Mouse (Mus musculus) myocyte (in vitro differentiated cells): ENCODE results near the gene Acsbg2. TPM values are rescaled to one million over a fixed set of nuclear protein-coding genes. Genes with fewer than 3 reads are reported as not detected.

Source experiments
- H3K27me3 ChIP-seq: one replicate; pipeline ENCODE4 v1.6.1; 2011; ENCODE audit not compliant: control insufficient read depth, insufficient read depth, insufficient read length
- H3K36me3 ChIP-seq: one replicate; pipeline ENCODE4 v1.6.1; 2011; ENCODE audit not compliant: control insufficient read depth, insufficient read depth
- H3K4me2 ChIP-seq: one replicate; pipeline ENCODE4 v1.6.1; 2011; ENCODE audit warnings: low read depth, control low read depth
- H3K4me3 ChIP-seq: one replicate; pipeline ENCODE4 v1.5.1; 2011; ENCODE audit warnings: mild to moderate bottlenecking, control low read depth, moderate library complexity
- H3K79me2 ChIP-seq: one replicate; pipeline ENCODE4 v1.6.1; 2011; ENCODE audit not compliant: control insufficient read depth, insufficient read depth
- H3ac ChIP-seq: one replicate; pipeline ENCODE4 v1.6.1; 2011; ENCODE audit not compliant: control insufficient read depth, insufficient read length
- CEBPB ChIP-seq: IDR thresholded peaks from 2 replicates; pipeline ENCODE4 v1.6.1; 2011; ENCODE audit warnings: mild to moderate bottlenecking, moderate library complexity; ENCODE audit not compliant: poor library complexity, insufficient read depth, severe bottlenecking
- E2F4 ChIP-seq: IDR thresholded peaks from one replicate; pipeline ENCODE4 v1.6.1; 2011; ENCODE audit warnings: mild to moderate bottlenecking, control low read depth, moderate library complexity; ENCODE audit not compliant: insufficient read depth
- MAX ChIP-seq: IDR thresholded peaks from one replicate; pipeline ENCODE4 v1.6.1; 2011; ENCODE audit warnings: low read depth, mild to moderate bottlenecking, control low read depth
- MYOD1 ChIP-seq, 3 experiments: IDR thresholded peaks; one replicate each; pipeline ENCODE4 v1.6.1; 2011; ENCODE audit warnings: control low read depth in 2 of 3, low read depth in 2 of 3, mild to moderate bottlenecking in 2 of 3, moderate library complexity in 1 of 3; ENCODE audit not compliant: insufficient read length in 2 of 3, control insufficient read depth in 1 of 3
- MYOG ChIP-seq, 3 experiments: IDR thresholded peaks; one replicate each; pipeline ENCODE4 v1.6.1; 2011; ENCODE audit warnings: control low read depth in 2 of 3, low read depth in 2 of 3, mild to moderate bottlenecking in 2 of 3; ENCODE audit not compliant: insufficient read length in 2 of 3, control insufficient read depth in 1 of 3, insufficient read depth in 1 of 3
- POLR2A ChIP-seq: IDR thresholded peaks from one replicate; pipeline ENCODE4 v1.6.1; 2011; ENCODE audit warnings: low read depth, mild to moderate bottlenecking, control low read depth, moderate library complexity; ENCODE audit not compliant: insufficient read length
- POLR2AphosphoS2 ChIP-seq: IDR thresholded peaks from one replicate; pipeline ENCODE4 v1.6.1; 2011; ENCODE audit warnings: low read depth, control low read depth; ENCODE audit not compliant: insufficient read length
- REST ChIP-seq: IDR thresholded peaks from one replicate; pipeline ENCODE4 v1.6.1; 2011; ENCODE audit warnings: mild to moderate bottlenecking, control low read depth, moderate library complexity; ENCODE audit not compliant: insufficient read depth, insufficient read length
- SRF ChIP-seq: IDR thresholded peaks from one replicate; pipeline ENCODE4 v1.6.1; 2011; ENCODE audit warnings: low read depth; ENCODE audit not compliant: control insufficient read depth, insufficient read length
- TCF12 ChIP-seq: IDR thresholded peaks from one replicate; pipeline ENCODE4 v1.6.1; 2011; ENCODE audit warnings: mild to moderate bottlenecking, control low read depth; ENCODE audit not compliant: poor library complexity, insufficient read depth, severe bottlenecking
- TCF3 ChIP-seq: IDR thresholded peaks from one replicate; pipeline ENCODE4 v1.6.1; 2011; ENCODE audit warnings: low read depth, control low read depth; ENCODE audit not compliant: insufficient read length
- USF1 ChIP-seq: IDR thresholded peaks from one replicate; pipeline ENCODE4 v1.6.1; 2011; ENCODE audit warnings: low read depth, mild to moderate bottlenecking, control low read depth, moderate library complexity
- polyA plus RNA-seq: library from polyadenylated mRNA; unstranded; fragments of >200 nt; fragmentation: generic; extraction: Trizol; gene quantifications from one replicate; pipeline ENCODE4 v1.2.1, GENCODE M21; 2012; ENCODE audit warnings: missing spikeins

Gene Acsbg2
- polyA plus RNA-seq, 1 experiment, result not detected

DNA sequence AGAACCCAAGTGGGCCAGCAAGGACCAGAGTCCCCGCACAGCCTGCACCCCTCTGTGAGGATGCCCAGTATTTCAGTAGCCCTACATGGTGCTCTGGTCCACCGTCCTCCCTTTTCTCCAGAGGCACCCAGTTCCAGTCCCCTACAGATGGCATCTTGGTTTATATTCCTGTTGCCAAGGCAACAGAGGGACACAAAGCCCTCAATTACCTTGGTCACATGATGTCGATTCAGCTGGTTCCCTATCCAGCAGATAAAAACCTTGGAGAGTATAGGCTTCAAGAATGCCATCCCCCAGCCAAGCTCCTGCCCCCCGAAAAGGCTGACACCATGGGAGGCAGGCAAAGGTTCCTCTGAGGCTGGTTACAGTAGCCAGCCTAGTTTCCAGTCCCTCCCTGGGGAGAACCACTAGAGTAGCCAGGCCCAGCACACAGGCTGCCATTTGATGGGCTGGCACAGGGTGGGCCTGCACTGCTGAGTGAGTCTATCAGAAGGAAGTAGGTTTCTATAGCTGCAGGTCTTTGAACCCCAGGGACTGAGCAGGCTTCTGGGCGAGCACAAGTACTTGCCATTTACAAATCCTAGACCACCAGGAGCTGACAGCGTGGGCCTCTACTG is 22.4 kb upstream of the Acsbg2 start:
- Histone ChIP-seq H3K27me3 (no peaks in the 10 kb centered on the region), H3K4me2 (no peak overlapping the region), H3K79me2 (no peaks in the 10 kb centered on the region), H3K36me3 (peaks cover 3% of the 10 kb centered on the region), H3ac (no peak overlapping the region), H3K4me3 (no peak overlapping the region)
- TF ChIP-seq POLR2A, result no peak
- no peak for TF ChIP-seq USF1
- no peak for TF ChIP-seq POLR2AphosphoS2
- TF ChIP-seq MYOG (IDR thresholded peaks at IDR 0.05; ENCODE audit: control insufficient read depth in 1 of 3, insufficient read depth in 1 of 3, insufficient read length in 2 of 3, low read depth in 2 of 3), result no peak
- TF ChIP-seq MAX, result no peak
- no peak for TF ChIP-seq MYOD1 (IDR thresholded peaks at IDR 0.05; ENCODE audit: control insufficient read depth in 1 of 3, insufficient read length in 2 of 3, low read depth in 2 of 3)
- no peak for TF ChIP-seq E2F4
- no peak for TF ChIP-seq TCF3

DNA sequence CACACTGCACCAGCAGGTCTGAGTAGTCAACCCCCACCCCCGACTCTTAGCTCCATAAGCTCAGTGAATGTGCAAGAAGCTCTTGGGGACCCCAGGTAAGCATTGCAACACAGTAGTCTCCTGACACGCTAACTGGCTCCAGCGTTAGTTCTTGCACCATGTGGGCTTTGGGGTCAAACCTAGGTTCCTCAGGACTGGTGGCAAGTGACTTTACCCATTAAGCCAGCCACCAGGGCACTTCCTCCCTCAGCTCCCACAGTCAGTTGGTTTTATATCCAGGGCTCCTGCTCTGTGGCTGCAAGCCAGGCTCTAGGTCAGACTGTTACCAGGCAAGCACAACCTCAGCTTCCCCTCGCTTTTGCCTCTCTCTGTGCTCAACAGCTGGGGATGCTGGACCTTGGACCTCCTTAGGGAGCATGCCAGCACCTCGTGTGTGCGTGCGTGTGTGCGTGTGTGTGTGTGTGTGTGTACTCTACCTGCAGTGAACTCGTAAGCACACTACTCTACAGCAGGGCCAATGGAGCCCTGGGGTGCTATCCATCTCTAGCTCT is 21.2 kb upstream of the Acsbg2 start:
- Histone ChIP-seq H3K27me3 (no peaks in the 10 kb centered on the region), H3K4me2 (no peak overlapping the region), H3K36me3 (peaks cover 7% of the 10 kb centered on the region), H3K79me2 (no peaks in the 10 kb centered on the region), H3K4me3 (no peak overlapping the region), H3ac (no peak overlapping the region)
- TF ChIP-seq E2F4, result no peak
- TF ChIP-seq SRF, result no peak
- no peak for TF ChIP-seq TCF3
- no peak for TF ChIP-seq POLR2AphosphoS2
- TF ChIP-seq TCF12, result no peak
- no peak for TF ChIP-seq MYOG (IDR thresholded peaks at IDR 0.05; ENCODE audit: control insufficient read depth in 1 of 3, insufficient read depth in 1 of 3, insufficient read length in 2 of 3, low read depth in 2 of 3)
- TF ChIP-seq CEBPB, result no peak
- no peak for TF ChIP-seq POLR2A
- TF ChIP-seq USF1, result no peak
- TF ChIP-seq MYOD1 (IDR thresholded peaks at IDR 0.05; ENCODE audit: control insufficient read depth in 1 of 3, insufficient read length in 2 of 3, low read depth in 2 of 3), result no peak
- TF ChIP-seq MAX, result no peak
- no peak for TF ChIP-seq REST

DNA sequence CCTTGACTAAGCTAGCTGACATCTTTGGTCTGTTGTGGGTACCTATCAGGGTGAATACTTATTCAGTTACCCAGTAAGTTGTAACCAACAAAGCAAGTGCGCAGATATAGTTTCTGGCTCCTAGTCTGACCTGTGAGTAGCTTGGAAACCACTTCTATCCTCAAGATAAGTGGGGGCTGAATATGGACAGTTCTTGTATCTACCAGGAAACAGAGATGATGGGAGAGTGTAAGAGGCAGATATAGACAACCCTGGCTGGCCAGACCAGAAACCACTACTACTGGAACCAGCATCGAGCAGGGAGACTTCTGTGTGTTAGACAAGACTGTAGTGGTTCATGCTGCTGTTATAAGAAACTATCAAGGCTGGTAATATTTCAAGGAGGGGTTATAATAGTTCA is 15.8 kb upstream of the Acsbg2 start:
- Histone ChIP-seq H3K27me3 (no peaks in the 10 kb centered on the region), H3ac (no peak overlapping the region), H3K4me3 (no peak overlapping the region), H3K4me2 (no peak overlapping the region), H3K36me3 (peaks cover 7% of the 10 kb centered on the region), H3K79me2 (no peaks in the 10 kb centered on the region)
- TF ChIP-seq POLR2AphosphoS2, result no peak

DNA sequence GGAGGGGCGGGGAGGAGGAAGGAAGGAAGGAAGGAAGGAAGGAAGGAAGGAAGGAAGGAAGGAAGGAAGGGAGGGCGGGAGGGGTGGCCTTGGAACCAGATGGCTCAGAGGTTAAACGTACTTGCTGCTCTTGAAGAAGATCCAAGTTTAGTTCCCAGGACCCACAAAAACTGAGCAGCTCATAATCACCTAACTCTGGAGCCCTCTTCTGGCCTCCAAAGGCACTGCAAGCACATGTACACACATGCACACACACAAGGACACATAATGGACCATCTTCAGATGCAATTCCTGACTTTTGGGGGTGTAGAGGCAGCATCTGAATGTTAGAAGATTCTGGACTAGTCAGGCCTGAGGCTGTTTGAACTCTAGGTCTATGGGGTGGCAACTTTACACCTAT is 13.8 kb upstream of the Acsbg2 start:
- H3K27me3 ChIP-seq, result no peaks in the 10 kb centered on the region
- no peak overlapping the region for H3ac ChIP-seq
- no peak overlapping the region for H3K4me3 ChIP-seq
- no peak overlapping the region for H3K4me2 ChIP-seq
- TF ChIP-seq REST, result no peak
- no peak for TF ChIP-seq E2F4
- no peak for TF ChIP-seq TCF12
- no peak for TF ChIP-seq POLR2A
- TF ChIP-seq SRF, result no peak
- no peak for TF ChIP-seq MYOD1 (IDR thresholded peaks at IDR 0.05; ENCODE audit: control insufficient read depth in 1 of 3, insufficient read length in 2 of 3, low read depth in 2 of 3)
- no peak for TF ChIP-seq CEBPB
- TF ChIP-seq TCF3, result no peak
- no peak for TF ChIP-seq MAX
- TF ChIP-seq POLR2AphosphoS2, result no peak
- no peak for TF ChIP-seq USF1
- no peak for TF ChIP-seq MYOG (IDR thresholded peaks at IDR 0.05; ENCODE audit: control insufficient read depth in 1 of 3, insufficient read depth in 1 of 3, insufficient read length in 2 of 3, low read depth in 2 of 3)
- H3K36me3 ChIP-seq, result peaks cover 7% of the 10 kb centered on the region
- no peaks in the 10 kb centered on the region for H3K79me2 ChIP-seq

DNA sequence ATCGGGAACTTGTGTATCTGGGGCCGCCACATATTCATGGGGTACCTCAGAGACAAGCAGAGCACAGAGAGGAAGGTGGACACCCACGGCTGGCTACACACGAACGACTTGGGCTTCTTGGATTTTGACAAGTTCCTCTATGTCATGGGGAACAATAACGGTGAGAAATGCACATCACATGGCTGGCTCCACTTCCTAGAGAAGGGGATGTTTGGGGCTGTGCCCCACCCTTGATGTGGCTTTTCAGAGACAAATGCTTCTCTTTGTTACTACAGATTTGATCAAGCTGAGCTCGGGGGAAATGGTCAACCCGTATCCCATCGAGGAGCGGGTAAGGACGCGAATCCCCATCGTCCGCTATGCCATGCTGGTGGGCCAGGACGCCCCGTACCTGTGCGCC is 10.6 kb upstream of the Acsbg2 start:
- no peaks in the 10 kb centered on the region for H3K27me3 ChIP-seq
- TF ChIP-seq POLR2AphosphoS2 (peak; percentile 48), MAX (no peak), MYOD1 (IDR thresholded peaks at IDR 0.05; ENCODE audit: control insufficient read depth in 1 of 3, insufficient read length in 2 of 3, low read depth in 2 of 3) (no peak)
- no peak overlapping the region for H3K4me2 ChIP-seq

More for the DNA sequence above, 10.6 kb upstream of the Acsbg2 start:
- Histone ChIP-seq H3K79me2 (no peaks in the 10 kb centered on the region), H3K4me3 (no peak overlapping the region), H3K36me3 (no peaks in the 10 kb centered on the region), H3ac (no peak overlapping the region)
